Mouse (Mus musculus) hindbrain, embryonic 15.5 days (tissue): ENCODE measurements around the gene Tmcc1. TPM values are rescaled to one million over a fixed set of nuclear protein-coding genes. Genes with fewer than 3 reads are reported as not detected.
"Not testable (repeated sequence)": the region's sequence is repeated elsewhere in the genome, so short reads cannot be mapped to it uniquely, and the experiment has no call there.

Experiments
- ATAC-seq: fragments of 200-750 bp; cut with Nextera tagmentation; 2 replicates; pipeline ENCODE4 v1.8.0; 2017; ENCODE audit warnings: low read depth, moderate number of reproducible peaks, moderate TSS enrichment; ENCODE audit not compliant: low FRiP score
- H3K27ac ChIP-seq: fragments of 300-500 bp; sonication (generic); replicated peaks from 2 replicates; pipeline ENCODE4 v1.5.1; 2015; ENCODE audit warnings: mild to moderate bottlenecking, inconsistent platforms
- H3K27me3 ChIP-seq: fragments of 300-500 bp; sonication (generic); 2 replicates; pipeline ENCODE4 v1.6.1; 2015; ENCODE audit warnings: control low read depth, inconsistent platforms
- H3K36me3 ChIP-seq: fragments of 300-500 bp; sonication (generic); 2 replicates; pipeline ENCODE4 v1.6.1; 2015; ENCODE audit warnings: control low read depth, inconsistent platforms
- H3K4me1 ChIP-seq: fragments of 300-500 bp; sonication (generic); replicated peaks from 2 replicates; pipeline ENCODE4 v1.6.1; 2015; ENCODE audit warnings: control low read depth, inconsistent platforms
- H3K4me2 ChIP-seq: fragments of 300-500 bp; sonication (generic); 2 replicates; pipeline ENCODE4 v1.6.1; 2015; ENCODE audit warnings: moderate library complexity, mild to moderate bottlenecking, inconsistent platforms
- H3K4me3 ChIP-seq: fragments of 300-500 bp; sonication (generic); 2 replicates; pipeline ENCODE4 v1.5.1; 2015; ENCODE audit warnings: mild to moderate bottlenecking, inconsistent platforms
- H3K9ac ChIP-seq: fragments of 300-500 bp; sonication (generic); 2 replicates; pipeline ENCODE4 v1.6.1; 2015; ENCODE audit warnings: inconsistent platforms
- H3K9me3 ChIP-seq: fragments of 300-500 bp; sonication (generic); 2 replicates; pipeline ENCODE4 v1.6.1; 2016; ENCODE audit warnings: control low read depth, inconsistent platforms
- whole genome bisulfite sequencing: fragments of 180-500 bp; shearing (Covaris S2); methylation state at CpG from one replicate; pipeline ENCODE4 v1.1.7; 2015; 5-methylcytosine and 5-hydroxymethylcytosine counted together
- polyA plus RNA-seq: library from polyadenylated mRNA; unstranded; fragments of >200 nt; fragmentation: Nextera tagmentation; extraction: Ambion mirVana; gene quantifications from 2 replicates; pipeline ENCODE4 v1.2.1, GENCODE M21; 2015

The Tmcc1 gene
- polyA plus RNA-seq, 1 experiment from 2014 or later = 25.7 TPM

GRCm38 (mm10) chr6:116139143-116139856, 54.0 kb downstream of the Tmcc1 start:
- no peak overlapping the region for H3K4me3 ChIP-seq
- no peak for ATAC-seq
- 57% methylated on average over 2 of the region's 2 CpGs for WGBS

GRCm38 (mm10) chr6:116135971-116136632, 57.2 kb downstream of the Tmcc1 start:
- H3K36me3 ChIP-seq = no peaks in the 10 kb centered on the region
- ATAC-seq = peak; percentile 59; the same call in 1 of the 2 replicates
- H3K9me3 ChIP-seq = no peaks in the 10 kb centered on the region
- no peak overlapping the region for H3K9ac ChIP-seq
- H3K4me3 ChIP-seq = no peak overlapping the region
- 58% methylated on average over 7 of the region's 7 CpGs for WGBS
- H3K4me1 ChIP-seq = peaks cover under 1% of the 10 kb centered on the region; the same call in 1 of the 2 replicates
- no peak overlapping the region for H3K27ac ChIP-seq
- H3K27me3 ChIP-seq = no peaks in the 10 kb centered on the region
- no peak overlapping the region for H3K4me2 ChIP-seq

More at GRCm38 (mm10) chr6:116139143-116139856, 54.0 kb downstream of the Tmcc1 start:
- no peak overlapping the region for H3K27ac ChIP-seq
- H3K9me3 ChIP-seq = no peaks in the 10 kb centered on the region
- no peaks in the 10 kb centered on the region for H3K27me3 ChIP-seq
- peaks cover 12% of the 10 kb centered on the region; the same call in 1 of the 2 replicates for H3K4me1 ChIP-seq
- H3K4me2 ChIP-seq = no peak overlapping the region
- H3K36me3 ChIP-seq = no peaks in the 10 kb centered on the region
- no peak overlapping the region for H3K9ac ChIP-seq

- Histone ChIP-seq H3K4me2 (no peak overlapping the region), H3K4me1 (no peaks in the 10 kb centered on the region), H3K9me3 (no peaks in the 10 kb centered on the region), H3K4me3 (no peak overlapping the region), H3K36me3 (no peaks in the 10 kb centered on the region), H3K27ac (no peak overlapping the region), H3K27me3 (no peaks in the 10 kb centered on the region), H3K9ac (no peak overlapping the region)
- no peak for ATAC-seq
- 83% methylated on average over 8 of the region's 8 CpGs for WGBS
Observed at GRCm38 (mm10) chr6:116133756-116134155, 59.5 kb downstream of the Tmcc1 start.

GRCm38 (mm10) chr6:116131771-116132170, 61.5 kb downstream of the Tmcc1 start:
- Histone ChIP-seq H3K27ac (no peak overlapping the region), H3K9ac (no peak overlapping the region), H3K4me1 (no peaks in the 10 kb centered on the region), H3K4me2 (no peak overlapping the region), H3K4me3 (no peak overlapping the region), H3K27me3 (no peaks in the 10 kb centered on the region), H3K36me3 (no peaks in the 10 kb centered on the region), H3K9me3 (no peaks in the 10 kb centered on the region)
- 98% methylated on average over 1 of the region's 1 CpGs for WGBS
- no peak for ATAC-seq

- H3K4me1 ChIP-seq = no peaks in the 10 kb centered on the region
- 15% methylated on average over 1 of the region's 1 CpGs for WGBS
Observed at GRCm38 (mm10) chr6:116128710-116129109, 64.6 kb downstream of the Tmcc1 start.

GRCm38 (mm10) chr6:116127918-116128443, 65.3 kb downstream of the Tmcc1 start:
- Histone ChIP-seq H3K9me3 (no peaks in the 10 kb centered on the region), H3K4me1 (no peaks in the 10 kb centered on the region), H3K4me3 (no peak overlapping the region), H3K4me2 (no peak overlapping the region), H3K27ac (no peak overlapping the region), H3K9ac (no peak overlapping the region), H3K36me3 (no peaks in the 10 kb centered on the region), H3K27me3 (no peaks in the 10 kb centered on the region)
- no peak for ATAC-seq

More at GRCm38 (mm10) chr6:116128710-116129109, 64.6 kb downstream of the Tmcc1 start:
- no peak overlapping the region for H3K27ac ChIP-seq
- H3K36me3 ChIP-seq = no peaks in the 10 kb centered on the region
- H3K4me3 ChIP-seq = no peak overlapping the region
- no peak overlapping the region for H3K4me2 ChIP-seq
- H3K27me3 ChIP-seq = no peaks in the 10 kb centered on the region
- no peak overlapping the region for H3K9ac ChIP-seq
- no peaks in the 10 kb centered on the region for H3K9me3 ChIP-seq
- ATAC-seq = no peak

GRCm38 (mm10) chr6:116126577-116126976, 66.7 kb downstream of the Tmcc1 start:
- ATAC-seq = no peak
- H3K27me3 ChIP-seq = no peaks in the 10 kb centered on the region

GRCm38 (mm10) chr6:116122881-116123280, 70.4 kb downstream of the Tmcc1 start:
- Histone ChIP-seq H3K27ac (no peak overlapping the region), H3K4me1 (no peaks in the 10 kb centered on the region), H3K4me3 (no peak overlapping the region), H3K9me3 (no peaks in the 10 kb centered on the region), H3K9ac (no peak overlapping the region), H3K27me3 (no peaks in the 10 kb centered on the region), H3K4me2 (no peak overlapping the region), H3K36me3 (peaks cover 4% of the 10 kb centered on the region; the same call in 1 of the 2 replicates)
- WGBS = 93% methylated on average over 1 of the region's 1 CpGs
- no peak for ATAC-seq

More at GRCm38 (mm10) chr6:116126577-116126976, 66.7 kb downstream of the Tmcc1 start:
- no peaks in the 10 kb centered on the region for H3K9me3 ChIP-seq
- H3K4me3 ChIP-seq = no peak overlapping the region
- no peaks in the 10 kb centered on the region for H3K4me1 ChIP-seq
- peaks cover 4% of the 10 kb centered on the region; the same call in 1 of the 2 replicates for H3K36me3 ChIP-seq
- no peak overlapping the region for H3K9ac ChIP-seq
- H3K27ac ChIP-seq = no peak overlapping the region
- no peak overlapping the region for H3K4me2 ChIP-seq

GRCm38 (mm10) chr6:116119669-116120068, 73.6 kb downstream of the Tmcc1 start:
- Histone ChIP-seq H3K4me2 (no peak overlapping the region), H3K9ac (no peak overlapping the region), H3K27me3 (no peaks in the 10 kb centered on the region), H3K4me3 (no peak overlapping the region), H3K9me3 (no peaks in the 10 kb centered on the region), H3K4me1 (no peaks in the 10 kb centered on the region), H3K36me3 (peaks cover 4% of the 10 kb centered on the region; the same call in 1 of the 2 replicates), H3K27ac (no peak overlapping the region)
- ATAC-seq = no peak
- 64% methylated on average over 4 of the region's 4 CpGs for WGBS

GRCm38 (mm10) chr6:116116634-116117033, 76.7 kb downstream of the Tmcc1 start:
- not testable (repeated sequence) for H3K4me3 ChIP-seq, H3K27ac ChIP-seq, H3K9ac ChIP-seq, H3K9me3 ChIP-seq, H3K4me2 ChIP-seq, H3K27me3 ChIP-seq, ATAC-seq, H3K36me3 ChIP-seq, H3K4me1 ChIP-seq
- 95% methylated on average over 6 of the region's 6 CpGs for WGBS

- Histone ChIP-seq H3K9me3 (no peaks in the 10 kb centered on the region), H3K4me1 (peaks cover 25% of the 10 kb centered on the region), H3K9ac (no peak overlapping the region), H3K27me3 (no peaks in the 10 kb centered on the region), H3K36me3 (no peaks in the 10 kb centered on the region), H3K4me2 (no peak overlapping the region), H3K4me3 (no peak overlapping the region), H3K27ac (no peak overlapping the region)
- no peak for ATAC-seq
- WGBS = 87% methylated on average over 4 of the region's 4 CpGs
Observed at GRCm38 (mm10) chr6:116110588-116110987, 82.7 kb downstream of the Tmcc1 start.
